Mouse (Mus musculus): Measurements from ENCODE around the gene Gas7. TPM values are rescaled to one million over a fixed set of nuclear protein-coding genes. Genes with fewer than 3 reads are reported as not detected.

The Gas7 gene
- polyA plus RNA-seq, 1 experiment from 2014 or later, result 4.0 TPM

DNA sequence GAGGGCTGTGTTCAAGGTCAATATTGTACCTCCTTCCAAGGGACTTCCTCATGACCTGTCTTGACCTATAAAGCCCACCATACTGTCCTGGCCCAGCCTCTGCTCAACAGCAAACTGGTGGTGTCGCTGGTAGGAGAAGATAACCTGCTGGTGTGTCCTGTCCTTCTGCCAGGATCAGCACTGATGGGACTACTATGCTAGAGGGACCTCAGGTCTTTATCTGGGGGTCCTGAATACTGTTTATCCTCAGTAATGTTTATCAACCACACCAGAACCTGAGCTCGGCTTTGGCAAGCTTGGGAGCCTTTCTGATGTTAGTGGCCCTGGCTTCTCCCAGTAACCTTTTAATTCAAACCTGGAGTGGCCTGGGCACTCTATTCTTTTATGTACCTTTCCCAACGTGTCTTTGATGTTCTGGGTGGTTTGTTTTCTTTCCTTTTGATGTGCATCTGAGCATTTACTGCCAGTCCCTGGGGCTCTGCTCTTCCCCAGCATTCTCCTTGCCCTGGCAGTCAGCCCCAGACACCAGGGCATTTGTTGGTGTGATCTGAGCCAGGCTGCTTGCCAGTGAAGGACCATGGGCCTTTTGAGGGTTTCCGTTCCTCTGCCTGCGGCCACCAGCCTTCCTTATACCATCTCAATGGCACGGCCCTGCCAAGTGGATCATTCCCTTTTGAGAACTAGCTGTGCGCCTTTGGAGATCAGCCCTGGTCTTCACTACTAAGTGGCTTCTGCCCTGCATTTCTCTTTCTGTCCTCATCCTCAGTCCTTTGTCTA lies 46.4 kb downstream of the Gas7 start:
- H3K27me3 ChIP-seq (replicated peaks; ENCODE audit: low read depth, poor library complexity, severe bottlenecking), result no peaks in the 10 kb centered on the region
- H3K27ac ChIP-seq (replicated peaks), result no peak overlapping the region
- 84% methylated on average over 7 of the region's 7 CpGs for WGBS
- H3K9me3 ChIP-seq, result no peaks in the 10 kb centered on the region
- no peaks in the 10 kb centered on the region for H3K36me3 ChIP-seq (replicated peaks)
- no peak for DNase-seq (ENCODE audit: low spot score)
- no peak overlapping the region for H3K4me3 ChIP-seq
- no peaks in the 10 kb centered on the region for H3K4me1 ChIP-seq

DNA sequence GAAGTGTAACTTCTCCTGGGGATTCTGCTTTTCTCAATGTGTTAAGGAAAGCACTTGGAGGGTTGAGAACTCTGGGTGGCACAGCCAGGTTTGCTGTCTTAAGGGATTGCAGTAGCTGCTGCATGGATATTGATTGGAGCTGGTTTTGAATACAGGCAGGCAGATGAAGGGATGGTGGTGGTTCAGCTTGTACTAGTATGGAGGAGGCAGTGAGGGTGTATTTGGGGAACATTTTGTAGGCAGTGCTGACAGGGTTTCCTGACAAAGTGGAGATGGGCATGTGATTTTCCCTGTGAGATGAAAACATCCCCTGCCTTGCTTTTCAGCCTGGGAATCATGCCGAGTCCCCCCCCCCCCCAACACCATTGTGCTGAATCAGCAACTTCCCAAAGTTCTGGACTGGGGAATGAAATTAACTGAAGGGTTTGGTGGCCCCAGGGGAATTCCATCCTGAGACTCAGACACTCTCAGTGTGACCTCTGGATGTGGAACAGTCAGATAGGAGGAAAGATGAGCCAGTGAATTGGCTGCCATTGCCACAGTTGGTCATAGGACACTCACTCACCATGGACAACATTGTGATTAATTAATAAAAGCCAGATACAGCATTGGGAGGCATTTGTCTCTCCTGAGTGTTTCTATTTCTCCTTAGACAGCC lies 54.1 kb downstream of the Gas7 start:
- no peak overlapping the region for H3K27ac ChIP-seq (replicated peaks)
- no peak overlapping the region for H3K4me3 ChIP-seq
- no peaks in the 10 kb centered on the region for H3K9me3 ChIP-seq
- no peak for DNase-seq (ENCODE audit: low spot score)
- no peaks in the 10 kb centered on the region for H3K4me1 ChIP-seq
- no peaks in the 10 kb centered on the region for H3K27me3 ChIP-seq (replicated peaks; ENCODE audit: low read depth, poor library complexity, severe bottlenecking)
- H3K36me3 ChIP-seq (replicated peaks), result no peaks in the 10 kb centered on the region
- WGBS, result 77% methylated on average over 1 of the region's 1 CpGs

GRCm38 (mm10) chr11:67510831-67511230 lies 55.6 kb downstream of the Gas7 start:
- H3K4me3 ChIP-seq, result no peak overlapping the region
- WGBS, result 88% methylated on average over 4 of the region's 4 CpGs
- H3K27me3 ChIP-seq (replicated peaks; ENCODE audit: low read depth, poor library complexity, severe bottlenecking), result no peaks in the 10 kb centered on the region
- H3K27ac ChIP-seq (replicated peaks), result no peak overlapping the region
- H3K36me3 ChIP-seq (replicated peaks), result no peaks in the 10 kb centered on the region
- H3K9me3 ChIP-seq, result no peaks in the 10 kb centered on the region
- peaks cover 9% of the 10 kb centered on the region for H3K4me1 ChIP-seq
- no peak for DNase-seq (ENCODE audit: low spot score)

GRCm38 (mm10) chr11:67513001-67513400 lies 57.8 kb downstream of the Gas7 start:
- Histone ChIP-seq H3K36me3 (replicated peaks) (no peaks in the 10 kb centered on the region), H3K27ac (replicated peaks) (no peak overlapping the region), H3K27me3 (replicated peaks; ENCODE audit: low read depth, poor library complexity, severe bottlenecking) (no peaks in the 10 kb centered on the region), H3K9me3 (no peaks in the 10 kb centered on the region), H3K4me3 (no peak overlapping the region), H3K4me1 (peaks cover 12% of the 10 kb centered on the region)
- DNase-seq (ENCODE audit: low spot score), result no peak
- WGBS, result 87% methylated on average over 4 of the region's 4 CpGs

GRCm38 (mm10) chr11:67514401-67514800 lies 59.2 kb downstream of the Gas7 start:
- no peak overlapping the region for H3K27ac ChIP-seq (replicated peaks)
- no peaks in the 10 kb centered on the region for H3K9me3 ChIP-seq
- peaks cover 12% of the 10 kb centered on the region for H3K4me1 ChIP-seq
- no peaks in the 10 kb centered on the region for H3K27me3 ChIP-seq (replicated peaks; ENCODE audit: low read depth, poor library complexity, severe bottlenecking)
- 89% methylated on average over 8 of the region's 8 CpGs for WGBS
- DNase-seq (ENCODE audit: low spot score), result no peak
- H3K4me3 ChIP-seq, result no peak overlapping the region
- no peaks in the 10 kb centered on the region for H3K36me3 ChIP-seq (replicated peaks)

DNA sequence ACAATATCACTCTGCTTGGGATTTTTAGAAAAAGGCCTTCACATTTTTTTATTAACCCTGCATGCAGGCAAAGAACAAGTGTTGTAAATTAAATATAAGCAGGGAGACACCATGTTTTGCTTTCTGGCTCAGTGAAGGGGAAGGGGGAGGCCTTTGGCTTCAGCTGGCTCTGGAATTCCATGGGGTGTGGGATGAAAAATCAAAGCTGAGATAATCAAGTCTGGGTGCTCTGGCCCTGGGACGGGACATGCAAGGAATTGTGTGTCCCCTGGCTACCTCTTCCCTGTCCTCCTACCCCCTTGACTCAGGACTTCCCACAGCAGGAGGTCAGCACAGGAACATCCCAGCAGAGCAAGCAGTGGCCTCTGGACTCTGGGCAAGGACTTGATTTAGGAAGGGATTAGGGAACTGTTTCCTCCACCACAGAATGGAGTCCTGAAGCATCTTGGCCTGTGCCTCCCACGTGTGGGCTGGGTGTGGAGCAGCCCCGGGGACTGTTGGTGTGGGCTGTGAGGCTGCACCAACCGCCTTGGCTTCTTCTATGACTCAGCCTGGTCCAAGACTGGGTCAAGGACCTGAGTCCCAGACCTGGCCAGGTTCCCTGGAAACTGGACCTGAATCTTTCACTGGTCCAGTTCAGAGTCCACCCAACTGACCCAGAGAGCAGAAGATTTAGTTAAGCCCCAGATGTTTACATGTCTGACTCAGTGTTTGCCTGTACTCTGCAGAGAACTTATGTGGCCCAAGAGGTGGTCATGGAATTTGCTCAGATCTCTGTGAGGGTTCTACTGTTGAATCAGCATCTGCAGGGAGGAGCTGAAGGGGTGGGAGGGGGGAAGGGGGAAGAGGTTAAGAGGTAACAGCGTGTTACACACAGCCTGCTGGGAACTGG lies 60.0 kb downstream of the Gas7 start:
- Histone ChIP-seq H3K27me3 (replicated peaks; ENCODE audit: low read depth, poor library complexity, severe bottlenecking) (no peaks in the 10 kb centered on the region), H3K9me3 (no peaks in the 10 kb centered on the region), H3K4me3 (no peak overlapping the region), H3K4me1 (peaks cover 12% of the 10 kb centered on the region), H3K36me3 (replicated peaks) (no peaks in the 10 kb centered on the region), H3K27ac (replicated peaks) (no peak overlapping the region)
- 50% methylated on average over 5 of the region's 5 CpGs for WGBS
- DNase-seq (ENCODE audit: low spot score), result no peak

DNA sequence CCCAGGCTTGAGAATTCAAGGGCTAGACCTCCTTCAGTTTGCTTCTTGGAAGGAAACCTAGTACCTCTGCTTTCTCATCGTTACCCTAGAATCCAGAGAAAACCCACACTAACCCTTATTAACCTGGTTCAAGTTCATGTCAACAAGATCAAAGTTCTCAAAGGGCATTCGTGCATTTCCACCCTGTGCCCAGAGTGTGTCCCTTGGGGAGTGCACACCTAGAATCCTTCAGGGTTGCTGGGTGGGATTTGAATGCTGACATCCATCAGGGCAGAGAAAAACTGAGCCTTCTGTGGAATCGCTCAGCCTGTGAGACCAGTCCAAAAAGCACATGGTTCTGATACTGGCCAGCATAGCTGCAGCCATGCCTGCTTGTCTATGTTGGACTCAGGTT lies 60.7 kb downstream of the Gas7 start:
- peaks cover 12% of the 10 kb centered on the region for H3K4me1 ChIP-seq
- H3K36me3 ChIP-seq (replicated peaks), result no peaks in the 10 kb centered on the region
- 79% methylated on average over 3 of the region's 3 CpGs for WGBS
- no peak overlapping the region for H3K4me3 ChIP-seq
- H3K9me3 ChIP-seq, result no peaks in the 10 kb centered on the region
- no peaks in the 10 kb centered on the region for H3K27me3 ChIP-seq (replicated peaks; ENCODE audit: low read depth, poor library complexity, severe bottlenecking)
- no peak overlapping the region for H3K27ac ChIP-seq (replicated peaks)
- no peak for DNase-seq (ENCODE audit: low spot score)

- no peak overlapping the region for H3K4me3 ChIP-seq
- H3K27ac ChIP-seq (replicated peaks), result no peak overlapping the region
- no peaks in the 10 kb centered on the region for H3K9me3 ChIP-seq
- H3K36me3 ChIP-seq (replicated peaks), result no peaks in the 10 kb centered on the region
- 68% methylated on average over 2 of the region's 2 CpGs for WGBS
- peaks cover 12% of the 10 kb centered on the region for H3K4me1 ChIP-seq
- DNase-seq (ENCODE audit: low spot score), result no peak
- no peaks in the 10 kb centered on the region for H3K27me3 ChIP-seq (replicated peaks; ENCODE audit: low read depth, poor library complexity, severe bottlenecking)
Observed at GRCm38 (mm10) chr11:67517748-67518147, 62.5 kb downstream of the Gas7 start.

DNA sequence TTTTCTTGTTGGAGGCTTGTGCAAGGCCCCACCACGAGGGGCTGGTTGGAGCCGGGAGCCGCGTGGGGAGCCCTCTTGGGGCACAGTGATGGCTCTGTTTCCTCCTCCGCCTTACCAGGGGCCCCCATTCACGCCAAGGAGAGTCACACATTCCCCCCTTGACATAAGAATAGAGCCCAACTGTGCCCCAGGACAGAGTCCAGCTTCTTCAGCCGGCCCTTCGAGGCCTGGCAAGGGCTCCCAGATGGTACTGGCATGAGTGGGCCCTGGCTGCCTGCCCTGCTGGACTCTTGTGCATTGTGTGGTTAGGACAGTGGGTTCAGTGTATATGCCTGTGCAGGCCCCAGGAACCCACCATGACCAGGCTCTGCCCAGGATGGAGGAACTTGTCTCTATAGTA lies 63.7 kb downstream of the Gas7 start:
- Histone ChIP-seq H3K4me3 (no peak overlapping the region), H3K27me3 (replicated peaks; ENCODE audit: low read depth, poor library complexity, severe bottlenecking) (no peaks in the 10 kb centered on the region), H3K36me3 (replicated peaks) (no peaks in the 10 kb centered on the region), H3K27ac (replicated peaks) (no peak overlapping the region), H3K9me3 (no peaks in the 10 kb centered on the region), H3K4me1 (peaks cover 17% of the 10 kb centered on the region)
- DNase-seq (ENCODE audit: low spot score), result no peak
- 90% methylated on average over 8 of the region's 8 CpGs for WGBS

DNA sequence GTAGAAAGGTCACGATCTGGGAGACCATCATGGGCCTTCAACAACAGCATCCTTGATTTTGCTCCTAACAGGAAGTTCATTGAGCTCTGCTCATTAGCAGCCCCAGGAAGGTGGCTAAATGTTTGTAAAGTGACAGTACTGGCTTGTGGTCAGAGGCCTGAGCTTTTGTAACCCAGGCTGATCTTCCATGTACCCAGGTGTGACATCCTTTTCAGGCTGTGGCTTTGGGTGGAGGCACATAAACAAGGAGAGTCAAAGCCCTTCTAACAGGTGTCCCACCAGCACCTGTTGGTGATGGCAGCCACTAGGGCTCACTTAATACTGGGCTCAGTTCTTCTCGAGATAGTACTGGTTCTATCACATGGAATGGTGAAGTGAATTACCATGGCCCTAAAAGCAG lies 67.4 kb downstream of the Gas7 start:
- Histone ChIP-seq H3K4me1 (peaks cover 23% of the 10 kb centered on the region), H3K4me3 (no peak overlapping the region), H3K36me3 (replicated peaks) (no peaks in the 10 kb centered on the region), H3K27ac (replicated peaks) (no peak overlapping the region), H3K27me3 (replicated peaks; ENCODE audit: low read depth, poor library complexity, severe bottlenecking) (no peaks in the 10 kb centered on the region), H3K9me3 (no peaks in the 10 kb centered on the region)
- DNase-seq (ENCODE audit: low spot score), result no peak
- 88% methylated on average over 2 of the region's 2 CpGs for WGBS

- no peaks in the 10 kb centered on the region for H3K36me3 ChIP-seq (replicated peaks)
- no peak overlapping the region; the same call in 1 of the 2 replicates for H3K27ac ChIP-seq (replicated peaks)
- H3K27me3 ChIP-seq (replicated peaks; ENCODE audit: low read depth, poor library complexity, severe bottlenecking), result no peaks in the 10 kb centered on the region
- H3K9me3 ChIP-seq, result no peaks in the 10 kb centered on the region
- H3K4me1 ChIP-seq, result peaks cover 23% of the 10 kb centered on the region
- H3K4me3 ChIP-seq, result no peak overlapping the region
- no peak for DNase-seq (ENCODE audit: low spot score)
- WGBS, result 26% methylated on average over 3 of the region's 3 CpGs
Observed at GRCm38 (mm10) chr11:67523806-67524205, 68.6 kb downstream of the Gas7 start.

DNA sequence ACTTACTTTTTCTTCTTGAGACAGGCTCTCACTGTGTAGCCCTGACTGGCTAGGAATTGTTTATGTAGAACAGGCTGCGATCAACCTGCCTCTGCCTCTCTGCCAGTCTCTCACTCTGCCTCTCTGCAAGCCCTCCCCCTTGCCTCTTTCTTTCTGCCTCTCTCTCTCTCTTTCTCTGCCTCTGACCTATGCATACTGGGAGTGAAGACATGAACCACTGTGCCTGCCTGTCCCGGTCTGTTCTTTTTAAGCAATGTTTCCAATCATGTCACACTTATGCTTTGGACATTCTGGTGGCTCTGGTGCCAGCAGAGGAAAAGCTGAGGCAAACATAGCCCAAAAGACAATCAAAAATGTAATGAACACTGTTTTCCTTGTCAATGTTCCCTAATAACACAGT lies 69.5 kb downstream of the Gas7 start:
- no peaks in the 10 kb centered on the region for H3K27me3 ChIP-seq (replicated peaks; ENCODE audit: low read depth, poor library complexity, severe bottlenecking)

More for the DNA sequence above, 69.5 kb downstream of the Gas7 start:
- Histone ChIP-seq H3K4me3 (no peak overlapping the region), H3K4me1 (peaks cover 23% of the 10 kb centered on the region), H3K9me3 (no peaks in the 10 kb centered on the region), H3K36me3 (replicated peaks) (no peaks in the 10 kb centered on the region), H3K27ac (replicated peaks) (no peak overlapping the region)
- no peak for DNase-seq (ENCODE audit: low spot score)
- 64% methylated on average over 2 of the region's 2 CpGs for WGBS
